Mouse (Mus musculus): Measurements from ENCODE around the gene Gapt. TPM values are rescaled to one million over a fixed set of nuclear protein-coding genes. Genes with fewer than 3 reads are reported as not detected.
"Not testable (repeated sequence)": the region's sequence is repeated elsewhere in the genome, so short reads cannot be mapped to it uniquely, and the experiment has no call there.

Gapt gene
- polyA plus RNA-seq, 1 experiment, result 0.20 TPM

DNA sequence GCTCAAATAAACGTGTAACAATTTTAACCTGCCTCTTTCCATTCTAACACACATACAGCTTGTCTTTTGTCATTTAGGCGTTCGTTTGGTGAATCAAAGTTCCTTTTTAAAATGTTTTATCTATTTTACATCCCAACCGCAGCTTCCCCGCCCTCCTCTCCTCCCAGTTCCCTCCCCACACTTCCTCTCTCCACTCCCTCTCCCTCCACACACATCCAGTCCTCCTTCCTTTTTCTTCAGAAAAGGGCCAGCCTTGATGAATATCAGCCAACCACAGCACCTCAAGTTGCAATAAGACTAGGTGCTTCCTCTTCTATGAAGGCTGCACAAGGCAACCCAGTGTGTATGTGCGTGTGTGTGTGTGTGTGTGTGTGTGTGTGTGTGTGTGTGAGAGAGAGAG is 27.5 kb upstream of the Gapt start:
- H3K27me3 ChIP-seq (ENCODE audit: control insufficient read depth, insufficient read depth, low read length), result no peaks in the 10 kb centered on the region
- H3K4me1 ChIP-seq (ENCODE audit: control insufficient read depth, insufficient read depth, insufficient read length, low read length), result no peaks in the 10 kb centered on the region
- WGBS, result 43% methylated on average over 6 of the region's 6 CpGs
- H3K36me3 ChIP-seq (ENCODE audit: control insufficient read depth, insufficient read depth, low read length), result no peaks in the 10 kb centered on the region
- no peak overlapping the region for H3K4me3 ChIP-seq (ENCODE audit: low read depth, low read length)
- TF ChIP-seq POLR2A (IDR thresholded peaks at IDR 0.05; ENCODE audit: low read depth, low read length) (no peak), CTCF (IDR thresholded peaks at IDR 0.05; ENCODE audit: extremely low read depth, insufficient read length, insufficient replicate concordance, low read depth, low read length) (no peak)
- H3K27ac ChIP-seq (ENCODE audit: insufficient read depth, low read depth, low read length), result no peak overlapping the region

GRCm38 (mm10) chr13:110382447-110382901 is 25.5 kb upstream of the Gapt start:
- Histone ChIP-seq H3K4me1 (ENCODE audit: control insufficient read depth, insufficient read depth, insufficient read length, low read length) (no peaks in the 10 kb centered on the region), H3K27ac (ENCODE audit: insufficient read depth, low read depth, low read length) (no peak overlapping the region), H3K36me3 (ENCODE audit: control insufficient read depth, insufficient read depth, low read length) (no peaks in the 10 kb centered on the region), H3K27me3 (ENCODE audit: control insufficient read depth, insufficient read depth, low read length) (no peaks in the 10 kb centered on the region; the same call in 1 of the 2 replicates), H3K4me3 (ENCODE audit: low read depth, low read length) (no peak overlapping the region)
- 18% methylated on average over 5 of the region's 5 CpGs for WGBS
- no peak for TF ChIP-seq CTCF (IDR thresholded peaks at IDR 0.05; ENCODE audit: extremely low read depth, insufficient read length, insufficient replicate concordance, low read depth, low read length)
- no peak for TF ChIP-seq POLR2A (IDR thresholded peaks at IDR 0.05; ENCODE audit: low read depth, low read length)

- H3K27ac ChIP-seq (ENCODE audit: insufficient read depth, low read depth, low read length), result no peak overlapping the region
- WGBS, result 96% methylated on average over 1 of the region's 1 CpGs
These were observed 12.7 kb upstream of the Gapt start for GRCm38 (mm10) chr13:110369673-110370072.

GRCm38 (mm10) chr13:110368556-110369040 is 11.6 kb upstream of the Gapt start:
- 39% methylated on average over 6 of the region's 6 CpGs for WGBS
- not testable (repeated sequence) for H3K4me3 ChIP-seq (ENCODE audit: low read depth, low read length)
- TF ChIP-seq CTCF (IDR thresholded peaks at IDR 0.05; ENCODE audit: extremely low read depth, insufficient read length, insufficient replicate concordance, low read depth, low read length), result peak; percentile 99; the same call in 1 of the 2 replicates

More at GRCm38 (mm10) chr13:110369673-110370072, 12.7 kb upstream of the Gapt start:
- no peaks in the 10 kb centered on the region for H3K36me3 ChIP-seq (ENCODE audit: control insufficient read depth, insufficient read depth, low read length)
- no peaks in the 10 kb centered on the region for H3K4me1 ChIP-seq (ENCODE audit: control insufficient read depth, insufficient read depth, insufficient read length, low read length)
- no peaks in the 10 kb centered on the region for H3K27me3 ChIP-seq (ENCODE audit: control insufficient read depth, insufficient read depth, low read length)
- TF ChIP-seq CTCF (IDR thresholded peaks at IDR 0.05; ENCODE audit: extremely low read depth, insufficient read length, insufficient replicate concordance, low read depth, low read length) (no peak), POLR2A (IDR thresholded peaks at IDR 0.05; ENCODE audit: low read depth, low read length) (no peak)
- H3K4me3 ChIP-seq (ENCODE audit: low read depth, low read length), result no peak overlapping the region

DNA sequence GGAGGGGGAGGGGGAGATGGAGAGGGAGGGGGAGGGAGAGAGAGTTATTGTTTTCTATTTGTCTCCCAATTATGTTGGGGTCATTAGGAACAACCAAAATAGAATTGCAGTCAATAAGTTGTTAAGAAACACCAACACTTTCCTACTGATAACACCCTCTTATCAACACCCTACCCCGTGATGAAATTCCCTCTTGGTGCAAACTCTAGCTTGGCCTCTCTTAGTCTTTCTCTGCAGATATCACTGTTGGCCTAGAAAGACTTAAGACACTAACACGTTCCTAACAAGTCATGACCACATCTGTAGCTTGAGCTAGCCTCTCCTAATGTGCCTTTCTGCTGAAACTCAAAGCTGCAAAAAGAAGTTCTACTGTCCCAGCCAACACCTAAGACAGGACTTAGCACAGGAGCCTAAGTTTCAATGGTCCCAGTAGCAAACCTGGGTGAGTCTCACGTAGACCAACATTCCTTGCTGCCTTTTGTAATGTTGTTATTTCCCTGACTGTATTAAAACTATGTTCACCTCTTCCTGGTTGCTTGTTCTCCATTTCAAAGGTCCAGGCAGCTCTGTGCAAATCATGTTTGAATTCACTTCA is 11.1 kb upstream of the Gapt start:
- Histone ChIP-seq H3K27ac (ENCODE audit: insufficient read depth, low read depth, low read length) (no peak overlapping the region), H3K36me3 (ENCODE audit: control insufficient read depth, insufficient read depth, low read length) (no peaks in the 10 kb centered on the region), H3K4me3 (ENCODE audit: low read depth, low read length) (no peak overlapping the region), H3K27me3 (ENCODE audit: control insufficient read depth, insufficient read depth, low read length) (no peaks in the 10 kb centered on the region), H3K4me1 (ENCODE audit: control insufficient read depth, insufficient read depth, insufficient read length, low read length) (no peaks in the 10 kb centered on the region)
- TF ChIP-seq CTCF (IDR thresholded peaks at IDR 0.05; ENCODE audit: extremely low read depth, insufficient read length, insufficient replicate concordance, low read depth, low read length) (no peak), POLR2A (IDR thresholded peaks at IDR 0.05; ENCODE audit: low read depth, low read length) (no peak)
- 55% methylated on average over 3 of the region's 3 CpGs for WGBS

More at GRCm38 (mm10) chr13:110368556-110369040, 11.6 kb upstream of the Gapt start:
- H3K36me3 ChIP-seq (ENCODE audit: control insufficient read depth, insufficient read depth, low read length); H3K27ac ChIP-seq (ENCODE audit: insufficient read depth, low read depth, low read length); H3K27me3 ChIP-seq (ENCODE audit: control insufficient read depth, insufficient read depth, low read length); H3K4me1 ChIP-seq (ENCODE audit: control insufficient read depth, insufficient read depth, insufficient read length, low read length): not testable (repeated sequence)

GRCm38 (mm10) chr13:110366477-110366876 is 9.5 kb upstream of the Gapt start:
- no peak overlapping the region for H3K4me3 ChIP-seq (ENCODE audit: low read depth, low read length)
- no peak overlapping the region for H3K27ac ChIP-seq (ENCODE audit: insufficient read depth, low read depth, low read length)
- no peaks in the 10 kb centered on the region for H3K4me1 ChIP-seq (ENCODE audit: control insufficient read depth, insufficient read depth, insufficient read length, low read length)
- 64% methylated on average over 3 of the region's 3 CpGs for WGBS
- no peak for TF ChIP-seq POLR2A (IDR thresholded peaks at IDR 0.05; ENCODE audit: low read depth, low read length)
- TF ChIP-seq CTCF (IDR thresholded peaks at IDR 0.05; ENCODE audit: extremely low read depth, insufficient read length, insufficient replicate concordance, low read depth, low read length), result no peak
- H3K27me3 ChIP-seq (ENCODE audit: control insufficient read depth, insufficient read depth, low read length), result no peaks in the 10 kb centered on the region
- no peaks in the 10 kb centered on the region for H3K36me3 ChIP-seq (ENCODE audit: control insufficient read depth, insufficient read depth, low read length)

GRCm38 (mm10) chr13:110363722-110364121 is 6.7 kb upstream of the Gapt start:
- Histone ChIP-seq H3K36me3 (ENCODE audit: control insufficient read depth, insufficient read depth, low read length) (no peaks in the 10 kb centered on the region), H3K4me3 (ENCODE audit: low read depth, low read length) (no peak overlapping the region), H3K4me1 (ENCODE audit: control insufficient read depth, insufficient read depth, insufficient read length, low read length) (no peaks in the 10 kb centered on the region), H3K27me3 (ENCODE audit: control insufficient read depth, insufficient read depth, low read length) (no peaks in the 10 kb centered on the region), H3K27ac (ENCODE audit: insufficient read depth, low read depth, low read length) (no peak overlapping the region)
- TF ChIP-seq POLR2A (IDR thresholded peaks at IDR 0.05; ENCODE audit: low read depth, low read length) (no peak), CTCF (IDR thresholded peaks at IDR 0.05; ENCODE audit: extremely low read depth, insufficient read length, insufficient replicate concordance, low read depth, low read length) (no peak)
- 65% methylated on average over 6 of the region's 6 CpGs for WGBS
